Mouse (Mus musculus): ENCODE results near the gene Tnfsf13b. TPM values are rescaled to one million over a fixed set of nuclear protein-coding genes. Genes with fewer than 3 reads are reported as not detected.

Tnfsf13b gene
- polyA plus RNA-seq, 1 experiment from 2014 or later: 0.26 TPM

DNA sequence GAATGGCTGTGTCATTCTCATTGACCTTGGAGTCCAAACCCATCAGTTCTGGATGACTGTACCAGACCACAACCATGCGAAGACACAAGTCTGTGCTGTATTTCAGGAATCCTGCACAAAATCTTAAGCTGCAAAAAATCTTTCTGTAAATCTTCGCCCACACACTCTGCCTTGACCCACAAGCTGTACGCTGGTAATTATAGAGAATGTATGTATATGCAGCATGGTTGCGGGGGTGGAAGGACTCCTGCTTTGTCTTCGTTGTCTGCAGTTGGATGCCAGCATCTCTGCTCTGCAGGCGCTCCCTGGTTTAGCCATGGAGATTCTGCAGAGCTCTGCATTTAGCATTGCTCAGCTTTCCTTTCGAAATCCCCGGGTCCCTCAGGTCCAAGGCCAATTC, 42.9 kb downstream of the Tnfsf13b start:
- H3K27me3 ChIP-seq (replicated peaks): 0 out of 2 replicates have a peak, but pooled peaks cover 3% of the 10 kb centered on the region
- 66% methylated on average over 8 of the region's 8 CpGs for WGBS
- no peaks in the 10 kb centered on the region for H3K9me3 ChIP-seq (replicated peaks)

DNA sequence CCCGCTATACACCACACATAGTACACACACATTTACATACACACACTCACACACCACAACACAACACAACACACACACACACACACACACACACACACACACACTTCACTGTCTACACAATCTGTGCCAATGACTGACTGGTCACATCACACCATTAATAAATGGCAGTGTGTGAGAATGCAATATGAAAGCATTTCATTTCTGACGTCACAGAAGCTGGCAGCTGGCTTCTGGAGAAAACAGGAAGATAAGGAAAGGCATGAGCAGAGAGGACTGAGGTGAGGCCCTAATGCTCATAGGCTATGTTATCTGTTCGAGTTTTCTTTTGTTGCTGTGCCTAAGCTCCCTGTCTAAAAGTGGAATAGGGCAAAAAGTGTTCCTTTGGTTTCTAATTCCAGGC, 45.3 kb downstream of the Tnfsf13b start:
- H3K27ac ChIP-seq (ENCODE audit: poor library complexity, severe bottlenecking): no peak overlapping the region
- 43% methylated on average over 3 of the region's 3 CpGs for WGBS
- peaks cover 10% of the 10 kb centered on the region for H3K4me1 ChIP-seq (replicated peaks)
- H3K4me2 ChIP-seq: no peak overlapping the region
- no peak for ATAC-seq (ENCODE audit: insufficient number of reproducible peaks, low FRiP score)
- H3K27me3 ChIP-seq (replicated peaks): 0 out of 2 replicates have a peak, but pooled peaks cover 3% of the 10 kb centered on the region
- H3K9me3 ChIP-seq (replicated peaks): no peaks in the 10 kb centered on the region
- H3K36me3 ChIP-seq: no peaks in the 10 kb centered on the region
- H3K9ac ChIP-seq: no peak overlapping the region
- no peak overlapping the region for H3K4me3 ChIP-seq

More for the DNA sequence above, 42.9 kb downstream of the Tnfsf13b start:
- peaks cover 10% of the 10 kb centered on the region for H3K4me1 ChIP-seq (replicated peaks)
- H3K36me3 ChIP-seq: no peaks in the 10 kb centered on the region
- H3K9ac ChIP-seq: no peak overlapping the region
- no peak for ATAC-seq (ENCODE audit: insufficient number of reproducible peaks, low FRiP score)
- H3K4me3 ChIP-seq: no peak overlapping the region
- H3K27ac ChIP-seq (ENCODE audit: poor library complexity, severe bottlenecking): no peak overlapping the region
- H3K4me2 ChIP-seq: no peak overlapping the region

DNA sequence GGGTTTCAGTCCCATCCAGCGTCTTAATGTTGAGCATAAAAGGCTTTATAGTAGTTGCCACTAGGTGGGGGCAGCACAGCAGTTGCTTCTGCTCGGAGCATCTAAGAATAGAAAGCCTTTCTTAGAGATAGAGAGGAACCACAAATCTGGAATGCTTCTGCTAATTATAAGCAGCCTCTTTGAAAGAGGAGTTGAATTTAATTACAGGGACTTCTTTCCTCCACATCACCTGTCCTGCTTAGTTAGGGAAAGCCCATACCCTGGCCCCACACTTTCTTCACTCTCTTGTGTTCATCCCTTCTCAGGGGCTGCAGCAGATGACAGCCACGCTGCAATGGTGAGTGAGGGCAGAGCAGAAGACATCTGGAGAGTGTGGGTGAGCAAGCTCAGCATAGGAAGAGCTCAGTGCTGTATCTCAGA, 47.3 kb downstream of the Tnfsf13b start:
- H3K9me3 ChIP-seq (replicated peaks): no peaks in the 10 kb centered on the region
- H3K4me1 ChIP-seq (replicated peaks): peaks cover 10% of the 10 kb centered on the region
- H3K4me3 ChIP-seq: no peak overlapping the region
- no peak overlapping the region for H3K27ac ChIP-seq (ENCODE audit: poor library complexity, severe bottlenecking)
- ATAC-seq (ENCODE audit: insufficient number of reproducible peaks, low FRiP score): no peak
- no peaks in the 10 kb centered on the region for H3K36me3 ChIP-seq
- H3K27me3 ChIP-seq (replicated peaks): 0 out of 2 replicates have a peak, but pooled peaks cover 3% of the 10 kb centered on the region
- 12% methylated on average over 3 of the region's 3 CpGs for WGBS
- H3K9ac ChIP-seq: no peak overlapping the region
- H3K4me2 ChIP-seq: no peak overlapping the region; the same call in 1 of the 2 replicates

DNA sequence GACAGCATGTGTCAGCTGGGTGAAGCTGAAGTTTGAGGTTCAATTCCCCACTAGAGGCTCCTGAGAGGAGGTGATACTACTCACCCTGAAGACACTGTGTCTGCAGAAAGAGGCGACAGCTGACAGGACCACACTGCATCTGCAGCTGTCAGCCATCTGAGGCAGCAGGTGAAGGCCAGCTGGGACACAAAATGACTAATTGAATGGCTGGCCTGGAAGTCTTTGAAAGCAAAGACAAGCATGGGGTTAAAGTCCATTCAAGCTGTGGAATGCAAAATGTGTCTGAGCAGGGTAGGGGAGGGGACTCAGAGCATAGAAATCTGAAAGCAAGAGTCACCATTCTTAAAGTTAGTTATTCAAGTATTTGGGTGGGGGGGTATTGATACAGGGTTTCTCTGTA, 54.7 kb downstream of the Tnfsf13b start:
- Histone ChIP-seq H3K9me3 (replicated peaks) (no peaks in the 10 kb centered on the region), H3K9ac (no peak overlapping the region), H3K36me3 (no peaks in the 10 kb centered on the region), H3K4me1 (replicated peaks) (no peaks in the 10 kb centered on the region), H3K27ac (ENCODE audit: poor library complexity, severe bottlenecking) (no peak overlapping the region), H3K4me3 (no peak overlapping the region), H3K27me3 (replicated peaks) (no peaks in the 10 kb centered on the region), H3K4me2 (no peak overlapping the region)
- 51% methylated on average over 1 of the region's 1 CpGs for WGBS
- ATAC-seq (ENCODE audit: insufficient number of reproducible peaks, low FRiP score): no peak

DNA sequence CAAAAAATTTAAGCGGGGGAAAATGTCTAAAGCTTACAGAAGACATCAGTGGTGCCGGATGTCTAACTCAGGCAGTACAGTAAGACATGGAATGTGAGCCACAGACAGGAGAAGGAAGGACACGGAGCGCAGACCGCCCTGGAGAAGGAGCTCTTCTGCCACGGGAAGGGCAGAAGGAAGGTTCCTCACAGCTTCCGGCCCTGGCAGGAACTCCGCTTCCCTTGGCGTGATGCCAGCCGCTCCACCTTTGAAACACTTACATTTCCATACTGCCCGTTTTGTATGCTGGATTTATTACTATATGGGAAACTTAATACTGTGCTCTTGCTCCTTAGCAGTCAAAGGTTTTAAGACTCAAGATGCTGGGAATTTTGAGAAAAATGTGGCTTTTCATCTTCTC, 60.6 kb downstream of the Tnfsf13b start:
- H3K9ac ChIP-seq: no peak overlapping the region
- H3K27me3 ChIP-seq (replicated peaks): no peaks in the 10 kb centered on the region
- H3K9me3 ChIP-seq (replicated peaks): no peaks in the 10 kb centered on the region
- no peak overlapping the region for H3K4me3 ChIP-seq
- H3K27ac ChIP-seq (ENCODE audit: poor library complexity, severe bottlenecking): no peak overlapping the region
- no peaks in the 10 kb centered on the region for H3K36me3 ChIP-seq
- H3K4me1 ChIP-seq (replicated peaks): no peaks in the 10 kb centered on the region
- no peak overlapping the region for H3K4me2 ChIP-seq
- WGBS: 72% methylated on average over 11 of the region's 11 CpGs
- ATAC-seq (ENCODE audit: insufficient number of reproducible peaks, low FRiP score): no peak

DNA sequence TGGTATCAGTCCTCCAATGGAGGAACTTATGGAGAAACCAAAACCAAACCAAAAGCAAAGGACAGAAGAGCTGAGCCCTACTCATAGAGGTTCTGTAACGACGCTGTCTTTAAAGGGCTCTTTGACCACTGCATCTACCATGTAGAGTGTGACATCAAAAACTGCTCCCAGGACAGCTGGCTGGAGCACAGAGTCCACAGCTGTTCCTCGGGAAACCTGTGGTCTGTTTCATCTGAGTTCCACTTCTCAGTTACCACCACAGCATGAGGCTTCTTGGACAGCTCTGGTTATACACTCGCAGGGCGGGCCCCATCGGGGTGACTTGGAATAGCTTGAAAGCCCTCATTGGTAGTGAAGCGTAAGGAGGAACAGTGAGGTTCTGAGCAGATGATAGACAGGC, 61.5 kb downstream of the Tnfsf13b start:
- no peak for ATAC-seq (ENCODE audit: insufficient number of reproducible peaks, low FRiP score)
- no peaks in the 10 kb centered on the region for H3K27me3 ChIP-seq (replicated peaks)
- WGBS: 84% methylated on average over 7 of the region's 7 CpGs

DNA sequence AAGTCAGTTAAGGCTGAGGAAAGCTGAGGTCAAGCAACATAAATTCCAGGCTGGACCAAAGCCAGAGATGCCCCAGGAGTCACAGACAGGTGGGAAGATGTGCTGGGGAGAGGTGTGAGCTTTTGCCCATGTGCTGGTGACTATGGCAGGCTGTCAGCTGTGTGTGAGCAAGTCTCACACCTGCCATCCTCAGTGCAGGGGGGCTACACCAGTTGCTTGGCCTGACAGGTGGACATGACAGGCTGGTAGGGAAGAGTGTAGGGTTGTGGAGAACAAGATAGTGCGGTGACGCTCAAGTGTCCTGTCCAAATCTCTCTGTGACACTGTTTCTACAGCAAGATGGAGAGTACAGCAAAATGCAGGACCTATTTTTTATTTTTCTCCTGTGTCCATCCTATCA, 66.1 kb downstream of the Tnfsf13b start:
- H3K4me3 ChIP-seq: no peak overlapping the region
- no peak for ATAC-seq (ENCODE audit: insufficient number of reproducible peaks, low FRiP score)
- H3K4me1 ChIP-seq (replicated peaks): no peaks in the 10 kb centered on the region
- H3K4me2 ChIP-seq: no peak overlapping the region
- no peaks in the 10 kb centered on the region for H3K27me3 ChIP-seq (replicated peaks)
- no peak overlapping the region for H3K27ac ChIP-seq (ENCODE audit: poor library complexity, severe bottlenecking)
- no peak overlapping the region for H3K9ac ChIP-seq
- no peaks in the 10 kb centered on the region for H3K9me3 ChIP-seq (replicated peaks)
- WGBS: 77% methylated on average over 2 of the region's 2 CpGs
- no peaks in the 10 kb centered on the region for H3K36me3 ChIP-seq

More for the DNA sequence above, 61.5 kb downstream of the Tnfsf13b start:
- Histone ChIP-seq H3K9me3 (replicated peaks) (no peaks in the 10 kb centered on the region), H3K4me2 (no peak overlapping the region), H3K4me1 (replicated peaks) (no peaks in the 10 kb centered on the region), H3K4me3 (no peak overlapping the region), H3K9ac (no peak overlapping the region), H3K27ac (ENCODE audit: poor library complexity, severe bottlenecking) (no peak overlapping the region), H3K36me3 (no peaks in the 10 kb centered on the region)

Other genes starting within 250 kb of the Tnfsf13b start
- 0.13 and 0.18 TPM in 2 replicates for gene Fam155a, start 235.3 kb upstream of the Tnfsf13b start, polyA plus RNA-seq (2016; fragmentation: Nextera tagmentation; extraction: Ambion mirVana)
- gene Gm10217, start 142.2 kb upstream of the Tnfsf13b start, polyA plus RNA-seq (2016; fragmentation: Nextera tagmentation; extraction: Ambion mirVana): not detected in 2 replicates
- gene Lig4, start 28.8 kb upstream of the Tnfsf13b start, polyA plus RNA-seq (2016; fragmentation: Nextera tagmentation; extraction: Ambion mirVana): 5.0 and 5.4 TPM in 2 replicates
- 17.6 and 18.6 TPM in 2 replicates for gene Abhd13, start 28.8 kb upstream of the Tnfsf13b start, polyA plus RNA-seq (2016; fragmentation: Nextera tagmentation; extraction: Ambion mirVana)
- 1.4 and 1.5 TPM in 2 replicates for gene Myo16, start 147.4 kb downstream of the Tnfsf13b start, polyA plus RNA-seq (2016; fragmentation: Nextera tagmentation; extraction: Ambion mirVana)

Data from heart, embryonic 12.5 days (tissue).